Mouse (Mus musculus): ENCODE data around the gene Spesp1. TPM values are rescaled to one million over a fixed set of nuclear protein-coding genes. Genes with fewer than 3 reads are reported as not detected.

The Spesp1 gene
- polyA plus RNA-seq, 1 experiment from 2014 or later = 0.05 TPM

GRCm38 (mm10) chr9:62265278-62265677 lies 16.7 kb downstream of the Spesp1 start:
- H3K27me3 ChIP-seq (ENCODE audit: poor library complexity, severe bottlenecking) = no peaks in the 10 kb centered on the region
- H3K4me1 ChIP-seq = peaks cover 4% of the 10 kb centered on the region
- H3K27ac ChIP-seq = no peak overlapping the region
- H3K4me3 ChIP-seq = no peak overlapping the region
- 83% methylated on average over 10 of the region's 10 CpGs for WGBS
- no peaks in the 10 kb centered on the region for H3K9me3 ChIP-seq
- H3K36me3 ChIP-seq (replicated peaks) = no peaks in the 10 kb centered on the region
- no peak for DNase-seq (ENCODE audit: extremely low spot score, low spot score)

- DNase-seq (ENCODE audit: extremely low spot score, low spot score) = no peak
- no peak overlapping the region for H3K27ac ChIP-seq
- H3K27me3 ChIP-seq (ENCODE audit: poor library complexity, severe bottlenecking) = no peaks in the 10 kb centered on the region
- no peaks in the 10 kb centered on the region for H3K36me3 ChIP-seq (replicated peaks)
- no peak overlapping the region for H3K4me3 ChIP-seq
- 75% methylated on average over 5 of the region's 5 CpGs for WGBS
- H3K4me1 ChIP-seq = no peaks in the 10 kb centered on the region
- H3K9me3 ChIP-seq = no peaks in the 10 kb centered on the region
Measured at GRCm38 (mm10) chr9:62263652-62264051, 18.4 kb downstream of the Spesp1 start.

GRCm38 (mm10) chr9:62261406-62261805 lies 20.6 kb downstream of the Spesp1 start:
- H3K36me3 ChIP-seq (replicated peaks) = no peaks in the 10 kb centered on the region
- peaks cover 2% of the 10 kb centered on the region for H3K4me1 ChIP-seq
- no peak overlapping the region for H3K4me3 ChIP-seq
- no peak overlapping the region for H3K27ac ChIP-seq
- H3K27me3 ChIP-seq (ENCODE audit: poor library complexity, severe bottlenecking) = no peaks in the 10 kb centered on the region
- DNase-seq (ENCODE audit: extremely low spot score, low spot score) = no peak
- H3K9me3 ChIP-seq = no peaks in the 10 kb centered on the region
- 90% methylated on average over 3 of the region's 3 CpGs for WGBS

- H3K9me3 ChIP-seq = no peaks in the 10 kb centered on the region
- 86% methylated on average over 5 of the region's 5 CpGs for WGBS
- DNase-seq (ENCODE audit: extremely low spot score, low spot score) = no peak
- H3K27me3 ChIP-seq (ENCODE audit: poor library complexity, severe bottlenecking) = no peaks in the 10 kb centered on the region
- H3K36me3 ChIP-seq (replicated peaks) = no peaks in the 10 kb centered on the region
- H3K27ac ChIP-seq = no peak overlapping the region
- H3K4me3 ChIP-seq = no peak overlapping the region
- peaks cover 6% of the 10 kb centered on the region for H3K4me1 ChIP-seq
Measured at GRCm38 (mm10) chr9:62261006-62261405, 21.0 kb downstream of the Spesp1 start.

- Histone ChIP-seq H3K9me3 (no peaks in the 10 kb centered on the region), H3K36me3 (replicated peaks) (no peaks in the 10 kb centered on the region), H3K27ac (no peak overlapping the region), H3K4me3 (no peak overlapping the region), H3K4me1 (peaks cover 8% of the 10 kb centered on the region), H3K27me3 (ENCODE audit: poor library complexity, severe bottlenecking) (no peaks in the 10 kb centered on the region)
- WGBS = 90% methylated on average over 11 of the region's 11 CpGs
- DNase-seq (ENCODE audit: extremely low spot score, low spot score) = no peak
Measured at GRCm38 (mm10) chr9:62258005-62258404, 24.0 kb downstream of the Spesp1 start.

GRCm38 (mm10) chr9:62255896-62256576 lies 26.0 kb downstream of the Spesp1 start:
- WGBS = 72% methylated on average over 9 of the region's 9 CpGs
- Histone ChIP-seq H3K9me3 (no peaks in the 10 kb centered on the region), H3K36me3 (replicated peaks) (no peaks in the 10 kb centered on the region), H3K4me1 (peaks cover 8% of the 10 kb centered on the region), H3K27ac (no peak overlapping the region), H3K27me3 (ENCODE audit: poor library complexity, severe bottlenecking) (no peaks in the 10 kb centered on the region), H3K4me3 (no peak overlapping the region)
- no peak for DNase-seq (ENCODE audit: extremely low spot score, low spot score)

GRCm38 (mm10) chr9:62253736-62254443 lies 28.1 kb downstream of the Spesp1 start:
- Histone ChIP-seq H3K27me3 (ENCODE audit: poor library complexity, severe bottlenecking) (no peaks in the 10 kb centered on the region), H3K9me3 (no peaks in the 10 kb centered on the region), H3K4me3 (no peak overlapping the region), H3K4me1 (peaks cover 8% of the 10 kb centered on the region), H3K27ac (no peak overlapping the region), H3K36me3 (replicated peaks) (no peaks in the 10 kb centered on the region)
- DNase-seq (ENCODE audit: extremely low spot score, low spot score) = no peak
- 25% methylated on average over 3 of the region's 3 CpGs for WGBS

- Histone ChIP-seq H3K4me3 (no peak overlapping the region), H3K27ac (no peak overlapping the region), H3K27me3 (ENCODE audit: poor library complexity, severe bottlenecking) (peaks cover 5% of the 10 kb centered on the region; the same call in 1 of the 2 replicates), H3K9me3 (no peaks in the 10 kb centered on the region), H3K4me1 (no peaks in the 10 kb centered on the region), H3K36me3 (replicated peaks) (no peaks in the 10 kb centered on the region)
- WGBS = 91% methylated on average over 4 of the region's 4 CpGs
- DNase-seq (ENCODE audit: extremely low spot score, low spot score) = no peak
Measured at GRCm38 (mm10) chr9:62250296-62250695, 31.7 kb downstream of the Spesp1 start.

GRCm38 (mm10) chr9:62246380-62246942 lies 35.5 kb downstream of the Spesp1 start:
- DNase-seq (ENCODE audit: extremely low spot score, low spot score) = no peak
- Histone ChIP-seq H3K27ac (no peak overlapping the region), H3K9me3 (no peaks in the 10 kb centered on the region), H3K36me3 (replicated peaks) (no peaks in the 10 kb centered on the region), H3K27me3 (ENCODE audit: poor library complexity, severe bottlenecking) (peaks cover 23% of the 10 kb centered on the region; the same call in 1 of the 2 replicates), H3K4me1 (peaks cover 11% of the 10 kb centered on the region), H3K4me3 (no peak overlapping the region)
- WGBS = 87% methylated on average over 4 of the region's 4 CpGs

GRCm38 (mm10) chr9:62245612-62246379 lies 36.2 kb downstream of the Spesp1 start:
- peaks cover 23% of the 10 kb centered on the region; the same call in 1 of the 2 replicates for H3K27me3 ChIP-seq (ENCODE audit: poor library complexity, severe bottlenecking)
- H3K4me1 ChIP-seq = peaks cover 11% of the 10 kb centered on the region
- no peaks in the 10 kb centered on the region for H3K36me3 ChIP-seq (replicated peaks)
- H3K27ac ChIP-seq = no peak overlapping the region
- H3K4me3 ChIP-seq = no peak overlapping the region
- DNase-seq (ENCODE audit: extremely low spot score, low spot score) = no peak
- H3K9me3 ChIP-seq = no peaks in the 10 kb centered on the region
- WGBS = 78% methylated on average over 17 of the region's 17 CpGs

GRCm38 (mm10) chr9:62244612-62245010 lies 37.4 kb downstream of the Spesp1 start:
- Histone ChIP-seq H3K9me3 (no peaks in the 10 kb centered on the region), H3K4me3 (no peak overlapping the region), H3K36me3 (replicated peaks) (no peaks in the 10 kb centered on the region), H3K27me3 (ENCODE audit: poor library complexity, severe bottlenecking) (peaks cover 23% of the 10 kb centered on the region; the same call in 1 of the 2 replicates), H3K4me1 (peaks cover 11% of the 10 kb centered on the region), H3K27ac (no peak overlapping the region)
- 55% methylated on average over 3 of the region's 3 CpGs for WGBS
- no peak for DNase-seq (ENCODE audit: extremely low spot score, low spot score)

GRCm38 (mm10) chr9:62243991-62244611 lies 37.9 kb downstream of the Spesp1 start:
- H3K4me3 ChIP-seq = peak overlapping the region; percentile 25; the same call in 1 of the 2 replicates
- DNase-seq (ENCODE audit: extremely low spot score, low spot score) = peak; percentile 90
- H3K9me3 ChIP-seq = no peaks in the 10 kb centered on the region
- H3K27me3 ChIP-seq (ENCODE audit: poor library complexity, severe bottlenecking) = peaks cover 23% of the 10 kb centered on the region; the same call in 1 of the 2 replicates
- H3K4me1 ChIP-seq = peaks cover 11% of the 10 kb centered on the region
- H3K27ac ChIP-seq = no peak overlapping the region
- 27% methylated on average over 19 of the region's 19 CpGs for whole genome bisulfite sequencing
- no peaks in the 10 kb centered on the region for H3K36me3 ChIP-seq (replicated peaks)

Measured in forebrain, embryonic 10.5 days (tissue).